Mouse (Mus musculus) left cerebral cortex, postnatal 14 days (tissue): Measurements from ENCODE around the gene Olfr1325. TPM values are rescaled to one million over a fixed set of nuclear protein-coding genes. Genes with fewer than 3 reads are reported as not detected.
A peak's percentile ranks its signal among the peaks of the same experiment; 100 is the strongest.
"Not testable (repeated sequence)": the region's sequence is repeated elsewhere in the genome, so short reads cannot be mapped to it uniquely, and the experiment has no call there.

Source experiments
- DNase-seq, 2 experiments: peaks; one replicate each; pipeline ENCODE4 v3.0.0; 2021 to 2022; ENCODE audit warnings: low spot score in 2 of 2, mixed read lengths in 1 of 2
- intact Hi-C: fragments of 180-260 bp; cut with DNase I; formaldehyde crosslinking; loops from one replicate; pipeline ENCODE4 v1.15.1; 2025
- long read RNA-seq, 2 experiments: library from polyadenylated mRNA; stranded (forward); transcript quantifications; one replicate each; pipeline ENCODE4 v2.0.0; 2021
- total RNA-seq, 2 experiments: library from RNA; stranded (reverse); gene quantifications; 2 replicates each; pipeline ENCODE4 v1.2.3; 2021

Olfr1325 gene
- total RNA-seq: not detected
- long read RNA-seq, experiment 1: 0 reads
- long read RNA-seq, experiment 2: 0 reads

GRCm38 (mm10) chrX:74592379-74592778, at the start of gene Olfr1325:
Gene Olfr1325 (plus strand): TSS chrX:74592679.
- intact Hi-C loops: no loop called here
- DNase-seq: no peak

- no peak for DNase-seq
- intact Hi-C loops: no loop called here
Observed at GRCm38 (mm10) chrX:74574788-74575187, 17.7 kb upstream of the Olfr1325 start, which contains the start of gene Olfr1326-ps1. Gene Olfr1326-ps1 (minus strand): TSS chrX:74574888.

GRCm38 (mm10) chrX:74645466-74646323, 53.2 kb downstream of the Olfr1325 start, which contains the start of gene Gm5640:
Gene Gm5640 (minus strand): TSS chrX:74645635.
- DNase-seq: peak in 1 of 2 experiments; percentile 53
- intact Hi-C loops: not testable (repeated sequence)

GRCm38 (mm10) chrX:74646393-74646792, 53.9 kb downstream of the Olfr1325 start:
- intact Hi-C loops, DNase-seq: not testable (repeated sequence)

Other genes with a start within 250 kb of the Olfr1325 start
- 10 to 100 TPM; 30.5 to 33.0 TPM for gene Lage3, start 239.1 kb upstream of the Olfr1325 start, total RNA-seq
- gene Ubl4a, start 219.5 kb upstream of the Olfr1325 start, total RNA-seq: 10 to 100 TPM; 59.0 to 62.6 TPM
- gene Slc10a3, start 219.3 kb upstream of the Olfr1325 start, total RNA-seq: 1 to 10 TPM; 2.1 to 3.2 TPM
- gene Fam3a, start 199.4 kb upstream of the Olfr1325 start, total RNA-seq: 10 to 100 TPM; 20.0 to 27.0 TPM
- 10 to 100 TPM; 41.9 to 46.8 TPM for gene Ikbkg, start 199.4 kb upstream of the Olfr1325 start, total RNA-seq
- 10 to 100 TPM; 22.8 to 24.4 TPM for gene G6pdx, start 163.5 kb upstream of the Olfr1325 start, total RNA-seq
- not detected for gene Gm6880, start 111.3 kb upstream of the Olfr1325 start, total RNA-seq
- not detected for gene Olfr1326-ps1, start 17.8 kb upstream of the Olfr1325 start, total RNA-seq
- gene Gm5640, start 53.0 kb downstream of the Olfr1325 start, total RNA-seq: under 1 TPM; 0.59 to 0.64 TPM
- not detected for gene Gm6890, start 148.2 kb downstream of the Olfr1325 start, total RNA-seq
- gene Gm5936, start 244.5 kb downstream of the Olfr1325 start, total RNA-seq: under 1 TPM in 1 of 2 experiments, not detected in 1; 0.33 TPM